Mouse (Mus musculus) large intestine, adult 2 months (tissue): Measurements from ENCODE around the gene Rnase12. TPM values are rescaled to one million over a fixed set of nuclear protein-coding genes. Genes with fewer than 3 reads are reported as not detected.

Source experiments
- DNase-seq: peaks from one replicate; pipeline ENCODE4 v3.0.0-alpha.2; 2012; ENCODE audit warnings: low read depth, low spot score
- WGBS: fragments of 180-500 bp; shearing (Covaris S2); methylation state at CpG from one replicate; pipeline ENCODE4 v1.1.7; 2018; 5-methylcytosine and 5-hydroxymethylcytosine counted together
- polyA plus RNA-seq: library from polyadenylated mRNA; depleted of rRNA; stranded (reverse); fragments of >200 nt; gene quantifications from 2 replicates; pipeline ENCODE4 v1.2.3, GENCODE M21; 2012

Rnase12 gene
- polyA plus RNA-seq, 1 experiment, result 0.86 TPM

DNA sequence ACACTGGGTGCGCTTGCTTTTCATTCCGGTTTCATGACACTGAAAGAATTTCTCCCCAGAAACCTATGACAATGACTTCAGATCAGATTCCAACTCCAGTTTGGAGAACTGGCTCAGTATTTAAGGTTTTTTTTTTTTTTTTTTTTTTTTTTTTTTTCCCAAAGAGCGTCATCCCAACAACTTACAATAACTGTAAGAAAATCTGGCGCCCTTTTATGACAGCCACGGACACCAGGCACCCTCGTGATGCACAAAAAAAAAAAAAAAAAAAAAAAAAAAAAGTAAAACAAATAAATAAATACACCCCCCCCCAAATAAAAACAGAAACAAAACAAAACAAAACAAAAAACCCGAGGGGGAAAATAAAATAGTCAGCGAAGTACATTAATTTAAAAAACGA lies 30.3 kb upstream of the Rnase12 start:
- WGBS, result 26% methylated on average over 9 of the region's 9 CpGs
- DNase-seq, result no peak

DNA sequence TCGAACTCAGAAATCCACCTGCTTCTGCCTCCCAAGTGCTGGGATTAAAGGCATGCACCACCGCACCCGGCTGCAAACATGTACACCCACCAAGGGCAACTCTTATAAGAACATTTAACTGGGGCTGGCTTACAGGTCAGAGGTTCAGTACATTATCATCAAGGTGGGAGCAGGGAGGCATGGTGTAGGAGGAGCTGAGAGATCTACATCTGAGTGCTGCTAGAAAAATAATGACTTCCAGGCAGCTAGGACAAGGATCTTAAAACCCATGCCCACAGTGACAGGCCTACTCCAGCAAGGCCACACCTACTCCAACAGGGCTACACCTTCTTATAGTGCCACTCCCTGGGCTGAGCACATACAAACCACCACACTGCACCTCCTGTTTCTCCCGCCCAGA lies 28.4 kb upstream of the Rnase12 start:
- WGBS, result 56% methylated on average over 4 of the region's 4 CpGs
- DNase-seq, result no peak

DNA sequence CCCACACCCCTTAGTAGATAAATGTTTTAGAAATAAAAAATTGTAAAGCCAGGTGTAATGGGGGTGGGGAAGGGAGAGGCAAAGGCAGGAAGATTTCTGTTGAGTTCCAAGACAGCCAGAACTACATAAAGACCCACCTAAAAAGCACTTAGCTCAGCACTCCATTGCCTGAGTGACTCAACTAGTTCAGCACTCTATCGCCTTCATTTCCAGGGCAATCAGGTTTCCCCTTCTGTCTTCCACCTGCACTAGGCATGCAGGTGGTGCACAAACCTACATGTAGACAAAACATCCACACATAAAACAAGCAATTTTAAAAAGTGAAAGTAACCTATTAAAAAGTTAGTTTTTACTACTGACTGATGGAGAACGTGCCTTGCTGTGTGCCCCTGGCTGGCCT lies 27.6 kb upstream of the Rnase12 start:
- 64% methylated on average over 2 of the region's 2 CpGs for WGBS
- DNase-seq, result no peak

DNA sequence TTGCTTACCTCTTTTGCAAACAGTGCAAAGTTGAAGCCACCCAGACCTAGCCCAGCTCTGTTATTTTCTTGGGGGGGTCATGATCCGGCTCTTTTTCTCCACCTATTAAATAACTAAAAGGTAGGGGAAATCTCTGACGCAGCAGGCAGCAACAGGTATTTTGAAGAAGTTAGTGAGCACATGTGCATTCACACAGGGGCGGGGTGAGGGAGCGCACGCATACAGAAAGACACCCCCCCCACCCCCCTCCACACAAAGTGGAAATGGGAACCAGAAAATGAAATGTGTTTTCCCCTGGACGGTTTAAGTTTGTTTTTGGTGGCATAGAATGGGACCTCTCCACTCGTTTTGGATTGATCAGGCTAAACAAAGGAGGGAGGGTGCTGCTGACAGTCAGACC lies 26.3 kb upstream of the Rnase12 start:
- DNase-seq, result no peak
- WGBS, result 50% methylated on average over 7 of the region's 7 CpGs

DNA sequence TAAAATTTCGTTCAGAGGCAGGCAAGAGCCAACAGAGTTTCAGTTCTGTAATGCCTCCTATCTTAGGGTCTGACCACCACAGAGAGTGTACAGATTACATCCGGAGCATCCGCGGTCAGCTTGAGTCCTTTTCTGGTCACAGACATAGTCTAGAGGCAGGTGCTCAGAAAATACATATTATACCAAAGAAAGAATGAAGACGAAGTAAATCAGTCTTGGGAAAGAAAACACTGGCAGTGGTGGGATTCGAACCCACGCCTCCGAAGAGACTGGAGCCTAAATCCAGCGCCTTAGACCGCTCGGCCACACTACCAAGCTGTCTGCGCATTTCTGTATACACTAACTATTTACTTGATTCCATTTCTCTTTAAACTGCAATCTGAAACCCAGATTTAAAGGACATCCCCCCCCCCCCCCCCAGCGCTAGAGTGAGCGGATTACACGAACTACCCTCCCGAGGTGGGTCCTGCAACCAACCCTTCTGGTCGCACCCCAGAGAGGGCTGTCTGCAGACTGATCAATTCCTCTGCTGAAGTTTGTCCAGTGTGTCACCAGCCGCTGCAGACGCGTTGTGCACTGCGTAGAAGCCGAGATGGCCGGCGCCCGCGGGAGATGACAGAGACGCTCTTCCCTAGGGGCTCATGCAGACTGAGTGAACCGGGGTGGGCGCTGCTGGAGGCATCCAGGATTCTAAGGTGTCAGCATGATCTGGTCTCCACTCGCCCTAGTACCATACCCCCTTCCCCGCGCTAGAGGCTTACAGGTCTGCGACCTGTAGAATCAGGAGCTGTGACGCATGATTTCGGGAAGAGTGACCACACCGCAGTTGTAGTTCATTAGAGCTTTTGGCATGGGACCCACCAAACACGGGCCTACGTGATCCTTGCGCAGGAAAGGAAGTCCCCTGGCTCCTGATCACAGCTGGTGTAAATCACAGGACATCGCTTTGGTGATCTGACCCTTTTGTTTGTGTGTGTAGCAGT lies 25.4 kb upstream of the Rnase12 start:
- no peak for DNase-seq
- WGBS, result 13% methylated on average over 40 of the region's 40 CpGs

- WGBS, result 53% methylated on average over 2 of the region's 2 CpGs
- DNase-seq, result no peak
Observed at GRCm38 (mm10) chr14:51081035-51081434, 23.6 kb upstream of the Rnase12 start.

- 92% methylated on average over 1 of the region's 1 CpGs for WGBS
- DNase-seq, result no peak
Observed at GRCm38 (mm10) chr14:51079180-51079579, 21.7 kb upstream of the Rnase12 start.

DNA sequence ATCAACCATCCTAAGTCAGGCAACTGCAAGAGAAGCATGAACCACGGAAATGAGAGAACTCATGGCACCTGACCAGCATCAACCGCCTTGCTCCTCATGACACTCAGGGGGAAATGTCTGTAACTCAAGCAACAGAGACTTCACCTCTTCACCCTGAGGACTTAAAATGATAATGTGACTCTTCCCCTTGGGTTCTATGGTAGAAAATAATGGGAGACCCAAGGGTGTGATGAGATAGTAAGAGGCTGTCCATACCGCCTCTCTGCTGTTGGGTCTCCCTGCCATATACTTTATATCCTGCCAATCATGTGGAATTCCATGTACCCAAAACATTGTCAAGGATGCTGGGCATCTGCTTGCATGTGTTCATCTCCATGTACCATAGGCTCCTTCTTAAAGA lies 16.9 kb upstream of the Rnase12 start, which contains the start of gene Olfr750:
Gene Olfr750 (minus strand): TSS at position 101 of the 400 bp plus-strand sequence.
- WGBS, result 92% methylated on average over 3 of the region's 3 CpGs
- DNase-seq, result no peak

DNA sequence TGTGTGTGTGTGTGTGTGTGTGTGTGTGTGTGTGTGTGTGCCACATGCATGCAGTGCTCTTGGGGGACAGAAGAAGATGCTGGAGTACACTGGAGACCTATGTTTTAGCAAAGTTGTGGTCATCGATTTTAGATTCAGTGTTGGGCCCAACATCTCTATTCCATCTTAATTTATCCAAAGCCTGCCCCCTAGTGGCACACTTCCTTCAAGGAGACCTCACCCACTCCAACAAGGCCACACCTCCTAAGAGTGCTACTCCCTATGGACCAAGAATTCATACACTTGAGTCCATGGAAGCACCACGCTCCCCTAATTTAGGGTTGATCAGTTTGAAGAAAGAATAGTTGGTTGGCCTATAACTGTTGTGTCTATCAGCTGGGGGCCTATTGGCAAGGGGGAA lies 12.2 kb upstream of the Rnase12 start:
- WGBS, result 81% methylated on average over 2 of the region's 2 CpGs
- no peak for DNase-seq

DNA sequence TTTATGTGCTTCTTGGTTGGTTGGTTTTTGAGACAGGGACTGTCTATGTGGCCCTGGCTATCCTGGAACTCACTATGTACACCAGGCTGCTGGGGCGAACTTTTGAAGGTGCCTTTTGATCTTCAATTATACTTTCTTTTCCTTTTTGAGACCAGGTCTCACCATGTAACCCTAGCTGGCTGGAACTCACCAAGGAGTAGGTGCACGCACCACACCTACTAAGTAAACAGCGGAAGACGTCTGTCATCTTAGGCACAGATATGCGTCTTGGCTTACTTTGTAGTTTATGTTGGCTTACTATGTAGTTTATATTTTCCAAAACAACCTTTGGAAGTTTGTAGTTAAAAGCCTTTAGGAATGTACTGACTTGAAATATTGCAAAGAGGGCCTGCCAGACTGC lies 11.5 kb upstream of the Rnase12 start:
- DNase-seq, result no peak
- 28% methylated on average over 5 of the region's 5 CpGs for WGBS

DNA sequence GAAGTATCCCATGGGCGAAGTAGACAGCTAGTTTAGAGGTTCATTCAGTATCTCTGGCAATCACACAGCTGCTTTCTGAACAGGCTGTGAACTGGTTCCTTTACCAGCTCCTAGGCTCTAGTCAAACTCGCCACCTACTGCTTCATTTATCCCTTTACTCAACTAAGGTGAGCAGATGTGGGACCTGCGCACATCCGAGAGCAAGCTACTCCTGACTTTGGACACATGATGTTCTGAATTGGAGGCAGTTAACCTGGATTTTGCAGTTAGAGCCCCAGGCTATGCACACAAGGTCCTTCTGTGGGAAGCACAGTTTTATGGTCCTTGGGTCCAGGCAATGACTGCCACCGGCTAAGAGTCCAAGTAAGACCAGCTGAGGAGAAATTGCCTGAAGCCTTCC lies 3.3 kb upstream of the Rnase12 start:
- DNase-seq, result no peak
- WGBS, result 89% methylated on average over 5 of the region's 5 CpGs

GRCm38 (mm10) chr14:51054243-51055237 lies 2.9 kb downstream of the Rnase12 start:
- no peak for DNase-seq
- 81% methylated on average over 13 of the region's 13 CpGs for WGBS

DNA sequence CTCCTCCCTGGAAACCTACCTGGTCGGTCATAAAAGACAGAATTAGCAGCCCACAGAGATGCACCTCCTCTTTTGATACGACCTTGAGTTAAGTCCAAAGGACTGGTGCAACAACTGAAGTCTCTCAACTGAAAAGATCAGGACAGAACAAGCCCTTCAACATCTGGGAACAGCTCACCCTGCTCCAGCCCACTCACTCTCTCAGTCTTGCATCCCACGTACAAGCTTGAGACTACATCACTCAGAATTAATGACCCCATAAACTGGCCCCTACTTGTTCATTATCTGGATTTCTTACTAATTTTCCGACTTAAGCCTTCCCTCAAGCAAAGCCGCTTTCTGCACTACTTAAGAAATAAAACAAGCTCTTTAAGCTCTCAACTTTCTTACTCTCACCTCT lies 4.3 kb downstream of the Rnase12 start:
- 56% methylated on average over 5 of the region's 5 CpGs for WGBS
- no peak for DNase-seq

- 49% methylated on average over 5 of the region's 5 CpGs for WGBS
- no peak for DNase-seq
Observed at GRCm38 (mm10) chr14:51051941-51052340, 5.5 kb downstream of the Rnase12 start.

DNA sequence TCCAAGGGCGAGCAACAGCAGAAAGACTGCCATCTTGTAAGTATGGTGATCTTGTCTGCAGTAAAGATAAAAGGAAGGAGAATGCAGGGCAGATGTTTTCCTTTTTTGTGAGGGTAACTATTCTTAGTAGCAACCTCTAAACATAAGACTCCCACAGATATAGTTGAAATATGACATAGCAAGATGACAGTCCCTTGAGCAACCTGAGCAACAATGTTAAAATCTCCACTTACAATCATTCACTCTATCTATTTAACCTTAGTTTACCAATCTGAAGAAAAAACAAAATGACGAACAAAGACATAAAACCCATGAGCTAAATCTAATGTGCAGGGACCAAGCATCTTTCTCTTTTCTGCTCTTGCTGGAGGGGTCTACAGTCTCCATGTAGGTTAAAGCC lies 7.4 kb downstream of the Rnase12 start, which contains the start of gene Rnase11:
Gene Rnase11 (minus strand): TSS at position 101 of the 400 bp plus-strand sequence.
- no peak for DNase-seq
- WGBS, result 85% methylated on average over 2 of the region's 2 CpGs

DNA sequence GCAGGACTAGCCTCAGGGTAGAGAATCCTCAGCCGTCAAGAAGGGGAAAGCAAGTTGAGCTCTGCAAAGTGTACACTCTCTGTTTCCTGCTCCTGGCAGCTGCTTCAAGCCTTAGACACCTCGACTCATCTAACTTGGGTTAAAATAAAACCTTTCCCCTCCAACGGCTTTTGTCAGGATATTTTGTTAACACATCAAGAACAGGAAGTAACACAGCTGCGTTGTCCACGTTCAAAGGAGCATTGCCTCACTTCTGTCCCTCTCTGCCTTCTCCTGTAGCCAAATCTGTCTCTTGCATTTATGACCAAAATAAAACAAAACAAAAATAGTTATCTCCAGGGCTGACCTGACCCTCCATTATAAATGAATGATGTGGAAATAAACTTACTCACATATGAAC lies 9.6 kb downstream of the Rnase12 start:
- DNase-seq, result no peak
- 12% methylated on average over 5 of the region's 5 CpGs for WGBS

- DNase-seq, result no peak
- WGBS, result 89% methylated on average over 6 of the region's 6 CpGs
Observed at GRCm38 (mm10) chr14:51041769-51042168, 15.7 kb downstream of the Rnase12 start, which contains the start of gene Rnase9. Rnase9 (minus strand) TSS chr14:51041869.

- 77% methylated on average over 4 of the region's 4 CpGs for WGBS
- DNase-seq, result no peak
Observed at GRCm38 (mm10) chr14:51036214-51036613, 21.2 kb downstream of the Rnase12 start.

GRCm38 (mm10) chr14:51035206-51035605 lies 22.3 kb downstream of the Rnase12 start:
- 53% methylated on average over 1 of the region's 1 CpGs for WGBS
- no peak for DNase-seq
